In genomic region chr6:35308037-35308436, GRCm38 (mm10) we compare ENCODE assay signal across 31 mouse cellular contexts. TPM values are rescaled to one million over a fixed set of nuclear protein-coding genes. Genes with fewer than 3 reads are reported as not detected.
DNase-seq lines count a peak whose midpoint lies in the region; ATAC-seq and TF ChIP-seq lines count a peak whose summit lies in the region.
"Had no signal": no experiment of that assay in that cellular context is flagged by ENCODE, and none has a peak within 500 bp of the region (broad histone marks: within the 10 kb centered on the region; RNA-seq: fewer than 3 reads in every experiment).

Gene Slc13a4 (minus strand): TSS chr6:35308131.

- H3K9me3 ChIP-seq in hindbrain, postnatal 0 days (ENCODE audit: low read length) = no peaks in the 10 kb centered on the region
- H3K9me3 ChIP-seq in hindbrain, embryonic 13.5 days = no peaks in the 10 kb centered on the region
- no peaks in the 10 kb centered on the region for H3K9me3 ChIP-seq in midbrain, embryonic 15.5 days
- no peaks in the 10 kb centered on the region for H3K9me3 ChIP-seq in midbrain, embryonic 11.5 days (ENCODE audit: control insufficient read depth, low read length)
- H3K9me3 ChIP-seq: forebrain, embryonic 13.5 days; heart, embryonic 15.5 days; hindbrain, embryonic 15.5 days; limb, embryonic 15.5 days; neural tube, embryonic 15.5 days; stomach, embryonic 15.5 days had no signal

- 21% methylated on average over 7 of the region's 7 CpGs for WGBS in hindbrain, postnatal 0 days
- 25% methylated on average over 7 of the region's 7 CpGs for WGBS in hindbrain, embryonic 13.5 days
- 17% methylated on average over 7 of the region's 7 CpGs for WGBS in midbrain, embryonic 15.5 days
- 21% methylated on average over 7 of the region's 7 CpGs for WGBS in midbrain, embryonic 11.5 days

- no peaks in the 10 kb centered on the region for H3K4me1 ChIP-seq in hindbrain, postnatal 0 days (ENCODE audit: insufficient read depth, low read length)
- H3K4me1 ChIP-seq in hindbrain, embryonic 13.5 days (replicated peaks) = peaks cover 4% of the 10 kb centered on the region; the same call in 1 of the 2 replicates
- no peaks in the 10 kb centered on the region for H3K4me1 ChIP-seq in midbrain, embryonic 15.5 days
- no peaks in the 10 kb centered on the region for H3K4me1 ChIP-seq in midbrain, embryonic 11.5 days (ENCODE audit: control insufficient read depth, insufficient read depth, low read length)
- H3K4me1 ChIP-seq: forebrain, embryonic 13.5 days; hindbrain, embryonic 15.5 days; limb, embryonic 15.5 days; neural tube, embryonic 15.5 days; stomach, embryonic 15.5 days had no signal

- TF ChIP-seq CTCF in hindbrain, postnatal 0 days (IDR thresholded peaks at IDR 0.05; ENCODE audit: low read depth) = no peak

- no peak for ATAC-seq in hindbrain, postnatal 0 days
- no peak for ATAC-seq in hindbrain, embryonic 13.5 days (ENCODE audit: low FRiP score)
- no peak for ATAC-seq in midbrain, embryonic 15.5 days (replicated peaks)
- ATAC-seq in midbrain, embryonic 11.5 days (ENCODE audit: low FRiP score) = no peak
- ATAC-seq: intestine, embryonic 16.5 days had no signal

- peak; percentile 13 for DNase-seq in embryo, embryonic 10.5 days (ENCODE audit: low spot score)
- DNase-seq in embryo, embryonic 10 days (ENCODE audit: low spot score) = no peak
- DNase-seq in hindbrain, postnatal 0 days (ENCODE audit: low spot score) = no peak
- DNase-seq in midbrain, embryonic 11.5 days (ENCODE audit: low spot score, missing footprints) = no peak
- no peak for DNase-seq in urinary bladder, postnatal 10 days (ENCODE audit: low spot score)
- no peak for DNase-seq in frontal cortex, postnatal 36 days (ENCODE audit: low spot score in 2 of 2)
- DNase-seq: adrenal gland, postnatal 36 days; cerebellum, adult 11 months; cerebellum, postnatal 10 days; gastrocnemius, postnatal 36 days; heart, adult 2 months; heart, postnatal 36 days; kidney, adult 9 months; kidney, postnatal 25 days; layer of hippocampus, postnatal 36 days; lung, embryonic 14.5 days; lung, postnatal 4 days; right cerebral cortex, adult 18-20 months; thymus, postnatal 25 days had no signal

- no peaks in the 10 kb centered on the region for H3K36me3 ChIP-seq in hindbrain, postnatal 0 days (ENCODE audit: insufficient read depth, low read length)
- H3K36me3 ChIP-seq in hindbrain, embryonic 13.5 days = no peaks in the 10 kb centered on the region
- no peaks in the 10 kb centered on the region for H3K36me3 ChIP-seq in midbrain, embryonic 15.5 days (replicated peaks)
- H3K36me3 ChIP-seq in midbrain, embryonic 11.5 days (ENCODE audit: control insufficient read depth, insufficient read depth, low read length) = no peaks in the 10 kb centered on the region
- H3K36me3 ChIP-seq: heart, embryonic 15.5 days; hindbrain, embryonic 15.5 days; limb, embryonic 15.5 days; neural tube, embryonic 15.5 days; stomach, embryonic 15.5 days had no signal

- H3K9ac ChIP-seq in hindbrain, postnatal 0 days (replicated peaks; ENCODE audit: low read length) = no peak within 1 kb of the TSS
- H3K9ac ChIP-seq in hindbrain, embryonic 13.5 days = no peak within 1 kb of the TSS
- H3K9ac ChIP-seq in midbrain, embryonic 15.5 days = no peak within 1 kb of the TSS
- H3K9ac ChIP-seq in midbrain, embryonic 11.5 days (ENCODE audit: low read length) = no peak within 1 kb of the TSS
- H3K9ac ChIP-seq: forebrain, embryonic 13.5 days; heart, embryonic 15.5 days; hindbrain, embryonic 15.5 days; limb, embryonic 15.5 days; liver, embryonic 14.5 days; lung, embryonic 14.5 days; neural tube, embryonic 15.5 days; stomach, embryonic 15.5 days had no signal

- H3K27me3 ChIP-seq in hindbrain, postnatal 0 days (ENCODE audit: insufficient read depth, low read length) = no peaks in the 10 kb centered on the region
- no peaks in the 10 kb centered on the region for H3K27me3 ChIP-seq in hindbrain, embryonic 13.5 days
- H3K27me3 ChIP-seq in midbrain, embryonic 15.5 days (replicated peaks) = no peaks in the 10 kb centered on the region
- no peaks in the 10 kb centered on the region for H3K27me3 ChIP-seq in midbrain, embryonic 11.5 days (ENCODE audit: control insufficient read depth, insufficient read depth, low read length)
- H3K27me3 ChIP-seq: forebrain, embryonic 13.5 days; heart, embryonic 15.5 days; hindbrain, embryonic 15.5 days; limb, embryonic 15.5 days; neural tube, embryonic 15.5 days; stomach, embryonic 15.5 days had no signal

- H3K4me3 ChIP-seq in hindbrain, postnatal 0 days (ENCODE audit: low read length) = no peak within 1 kb of the TSS
- no peak within 1 kb of the TSS for H3K4me3 ChIP-seq in hindbrain, embryonic 13.5 days
- H3K4me3 ChIP-seq in midbrain, embryonic 15.5 days = no peak within 1 kb of the TSS
- no peak within 1 kb of the TSS for H3K4me3 ChIP-seq in midbrain, embryonic 11.5 days (ENCODE audit: low read depth, low read length)
- H3K4me3 ChIP-seq: forebrain, embryonic 13.5 days; heart, adult 2 months; heart, embryonic 15.5 days; hindbrain, embryonic 15.5 days; layer of hippocampus, adult 2 months; limb, embryonic 15.5 days; neural tube, embryonic 15.5 days; stomach, embryonic 15.5 days had no signal

- H3K4me2 ChIP-seq in hindbrain, postnatal 0 days (ENCODE audit: low read depth, low read length) = no peak within 1 kb of the TSS
- H3K4me2 ChIP-seq in hindbrain, embryonic 13.5 days = no peak within 1 kb of the TSS
- H3K4me2 ChIP-seq in midbrain, embryonic 15.5 days = no peak within 1 kb of the TSS
- H3K4me2 ChIP-seq in midbrain, embryonic 11.5 days = no peak within 1 kb of the TSS
- H3K4me2 ChIP-seq: forebrain, embryonic 13.5 days; heart, embryonic 15.5 days; hindbrain, embryonic 15.5 days; limb, embryonic 15.5 days; lung, embryonic 14.5 days; neural tube, embryonic 15.5 days; stomach, embryonic 15.5 days had no signal

- H3K27ac ChIP-seq in hindbrain, postnatal 0 days = no peak within 1 kb of the TSS
- no peak within 1 kb of the TSS for H3K27ac ChIP-seq in hindbrain, embryonic 13.5 days
- H3K27ac ChIP-seq in midbrain, embryonic 15.5 days = no peak within 1 kb of the TSS
- H3K27ac ChIP-seq in midbrain, embryonic 11.5 days (ENCODE audit: low read depth, low read length) = no peak within 1 kb of the TSS
- H3K27ac ChIP-seq: forebrain, embryonic 13.5 days; heart, adult 2 months; heart, embryonic 15.5 days; hindbrain, embryonic 15.5 days; layer of hippocampus, adult 2 months; limb, embryonic 15.5 days; liver, embryonic 14.5 days; neural tube, embryonic 15.5 days; stomach, embryonic 15.5 days had no signal

RNA-seq across cellular contexts. Expression of gene Slc13a4, which starts in this region (rescaled TPM):
- total RNA-seq in hindbrain, postnatal 0 days (2014; rRNA removed) = 13.7 and 22.2 TPM in 2 replicates
- 14.2 and 14.6 TPM in 2 replicates for polyA plus RNA-seq in hindbrain, postnatal 0 days (2015; fragmentation: Nextera tagmentation; extraction: Ambion mirVana)
- 2.9 and 3.9 TPM in 2 replicates for polyA plus RNA-seq in hindbrain, embryonic 13.5 days (2015; fragmentation: Nextera tagmentation; extraction: Ambion mirVana)
- 11.2 and 11.6 TPM in 2 replicates for polyA plus RNA-seq in midbrain, embryonic 15.5 days (2015; fragmentation: Nextera tagmentation; extraction: Ambion mirVana)
- polyA plus RNA-seq in midbrain, embryonic 11.5 days (2014; fragmentation: Nextera tagmentation; extraction: Ambion mirVana) = 0.19 and 0.29 TPM in 2 replicates
- total RNA-seq: heart, adult 2 months; megakaryocyte-erythroid progenitor cell, adult 5-6 weeks had no signal
